Mouse (Mus musculus) adrenal gland, adult 18-20 months (tissue): ENCODE results near the gene Triobp. TPM values are rescaled to one million over a fixed set of nuclear protein-coding genes. Genes with fewer than 3 reads are reported as not detected.

Experiments
- microRNA-seq, 2 experiments: library from miRNA; unstranded; fragments of <30 nt; microRNA quantifications; one replicate each; pipeline ENCODE4 v1.2.0; 2021; ENCODE audit warnings: borderline number of aligned reads in 2 of 2
- total RNA-seq, 2 experiments: library from RNA; stranded (reverse); gene quantifications; 1 replicate in 1 of 2; 2 replicates in 1 of 2; pipeline ENCODE4 v1.2.3; 2021

Gene Triobp
- total RNA-seq, 2 experiments from 2014 or later: 97.1 to 105 TPM

Small RNA genes within 50 kb of the gene (microRNA-seq; reads per million reads assigned to microRNA genes)
- 1.9 to 6.1 reads per million in 2 experiments for gene Mir6956

Other genes starting within 250 kb of the Triobp start
- gene Elfn2, start 229.0 kb upstream of the Triobp start, total RNA-seq: 1 to 10 TPM; 1.8 to 3.4 TPM
- gene Mfng, start 174.2 kb upstream of the Triobp start, total RNA-seq: 10 to 100 TPM; 11.8 to 21.4 TPM
- 1 to 10 TPM; 5.6 to 8.1 TPM for gene Card10, start 144.7 kb upstream of the Triobp start, total RNA-seq
- 10 to 100 TPM; 36.2 to 53.1 TPM for gene Cdc42ep1, start 105.1 kb upstream of the Triobp start, total RNA-seq
- gene Lgals2, start 92.2 kb upstream of the Triobp start, total RNA-seq: under 1 TPM in 1 of 2 experiments, not detected in 1; 0.54 TPM
- 10 to 100 TPM; 55.2 to 57.2 TPM for gene Gga1, start 70.5 kb upstream of the Triobp start, total RNA-seq
- gene Gm49510, start 48.1 kb upstream of the Triobp start, total RNA-seq: not detected
- 1 to 10 TPM; 4.1 to 6.5 TPM for gene Sh3bp1, start 48.0 kb upstream of the Triobp start, total RNA-seq
- 1 to 10 TPM; 3.1 to 5.4 TPM for gene Pdxp, start 33.8 kb upstream of the Triobp start, total RNA-seq
- 100 to 1,000 TPM; 300 to 824 TPM for gene Lgals1, start 21.0 kb upstream of the Triobp start, total RNA-seq
- gene Nol12, start 12.8 kb upstream of the Triobp start, total RNA-seq: 10 to 100 TPM; 41.2 to 47.0 TPM
- 100 to 1,000 TPM in 1 of 2 experiments, 10 to 100 TPM in 1; 86.2 to 101 TPM for gene H1f0, start 80.7 kb downstream of the Triobp start, total RNA-seq
- under 1 TPM in 1 of 2 experiments, not detected in 1; 0.27 TPM for gene Galr3, start 94.2 kb downstream of the Triobp start, total RNA-seq
- gene Ankrd54, start 115.2 kb downstream of the Triobp start, total RNA-seq: 10 to 100 TPM; 23.9 to 26.5 TPM
- 100 to 1,000 TPM; 136 to 139 TPM for gene Eif3l, start 127.5 kb downstream of the Triobp start, total RNA-seq
- 10 to 100 TPM; 39.0 to 45.5 TPM for gene Micall1, start 161.2 kb downstream of the Triobp start, total RNA-seq
- gene Polr2f, start 193.3 kb downstream of the Triobp start, total RNA-seq: 100 to 1,000 TPM; 137 to 150 TPM
- 1 to 10 TPM; 7.2 to 8.2 TPM for gene 1700088E04Rik, start 193.5 kb downstream of the Triobp start, total RNA-seq
- gene Sox10, start 217.5 kb downstream of the Triobp start, total RNA-seq: 1 to 10 TPM in 1 of 2 experiments, under 1 TPM in 1; 0.76 to 2.4 TPM